Mouse (Mus musculus) intestine, embryonic 16.5 days (tissue): ENCODE measurements around the gene St6galnac4. TPM values are rescaled to one million over a fixed set of nuclear protein-coding genes. Genes with fewer than 3 reads are reported as not detected.

ENCODE experiments used
- ATAC-seq: fragments of 200-750 bp; cut with Nextera tagmentation; 2 replicates; pipeline ENCODE4 v1.8.0; 2017; ENCODE audit warnings: moderate TSS enrichment, moderate library complexity
- H3K27ac ChIP-seq: fragments of 300-500 bp; sonication (generic); 2 replicates; pipeline ENCODE4 v1.5.1; 2014; ENCODE audit warnings: mild to moderate bottlenecking, low read length
- H3K27me3 ChIP-seq: fragments of 300-500 bp; sonication (generic); replicated peaks from 2 replicates; pipeline ENCODE4 v1.6.1; 2014; ENCODE audit warnings: low read length, control low read depth, mixed read lengths; ENCODE audit not compliant: control insufficient read depth, insufficient read depth
- H3K36me3 ChIP-seq: fragments of 300-500 bp; sonication (generic); 2 replicates; pipeline ENCODE4 v1.6.1; 2014; ENCODE audit warnings: low read length, control low read depth; ENCODE audit not compliant: control insufficient read depth, insufficient read depth
- H3K4me1 ChIP-seq: fragments of 300-500 bp; sonication (generic); 2 replicates; pipeline ENCODE4 v1.6.1; 2014; ENCODE audit warnings: low read length, control low read depth, mixed read lengths; ENCODE audit not compliant: control insufficient read depth, insufficient read depth
- H3K4me2 ChIP-seq: fragments of 300-500 bp; sonication (generic); 2 replicates; pipeline ENCODE4 v1.6.1; 2014; ENCODE audit warnings: low read depth, low read length, control low read depth
- H3K4me3 ChIP-seq: fragments of 300-500 bp; sonication (generic); 2 replicates; pipeline ENCODE4 v1.5.1; 2014; ENCODE audit warnings: mild to moderate bottlenecking, low read length
- H3K9ac ChIP-seq: fragments of 300-500 bp; sonication (generic); 2 replicates; pipeline ENCODE4 v1.6.1; 2014; ENCODE audit warnings: low read depth, low read length
- H3K9me3 ChIP-seq: fragments of 300-500 bp; sonication (generic); 2 replicates; pipeline ENCODE4 v1.6.1; 2016; ENCODE audit warnings: low read length, control low read depth; ENCODE audit not compliant: control insufficient read depth
- WGBS: fragments of 180-500 bp; shearing (Covaris S2); extraction: QIAGEN DNeasy Blood & Tissue Kit; methylation state at CpG from one replicate; pipeline ENCODE4 v1.1.7; 2014; 5-methylcytosine and 5-hydroxymethylcytosine counted together
- polyA plus RNA-seq: library from polyadenylated mRNA; unstranded; fragments of >200 nt; fragmentation: Nextera tagmentation; extraction: Ambion mirVana; gene quantifications from 2 replicates; pipeline ENCODE4 v1.2.1, GENCODE M21; 2015

St6galnac4 gene
- polyA plus RNA-seq, 1 experiment from 2014 or later: 16.5 TPM

GRCm38 (mm10) chr2:32566536-32567063, 20.3 kb upstream of the St6galnac4 start:
- WGBS: 33% methylated on average over 4 of the region's 4 CpGs
- ATAC-seq: peak; percentile 27; the same call in 1 of the 2 replicates

GRCm38 (mm10) chr2:32568149-32568548, 18.7 kb upstream of the St6galnac4 start:
- Histone ChIP-seq H3K4me3 (no peak overlapping the region), H3K4me1 (peaks cover 8% of the 10 kb centered on the region), H3K9ac (0 out of 2 replicates have a peak overlapping the region, but pooled peaks have one; percentile 14), H3K36me3 (peaks cover 18% of the 10 kb centered on the region), H3K4me2 (no peak overlapping the region), H3K9me3 (no peaks in the 10 kb centered on the region), H3K27ac (no peak overlapping the region), H3K27me3 (no peaks in the 10 kb centered on the region)
- no peak for ATAC-seq
- WGBS: 58% methylated on average over 5 of the region's 5 CpGs

More at GRCm38 (mm10) chr2:32566536-32567063, 20.3 kb upstream of the St6galnac4 start:
- Histone ChIP-seq H3K27me3 (no peaks in the 10 kb centered on the region), H3K9ac (no peak overlapping the region), H3K4me1 (peaks cover 4% of the 10 kb centered on the region), H3K4me3 (no peak overlapping the region), H3K36me3 (peaks cover 18% of the 10 kb centered on the region), H3K9me3 (no peaks in the 10 kb centered on the region), H3K4me2 (no peak overlapping the region), H3K27ac (no peak overlapping the region; the same call in 1 of the 2 replicates)

GRCm38 (mm10) chr2:32568941-32569340, 18.0 kb upstream of the St6galnac4 start:
- ATAC-seq: no peak
- H3K9ac ChIP-seq: no peak overlapping the region
- no peaks in the 10 kb centered on the region for H3K27me3 ChIP-seq
- H3K9me3 ChIP-seq: no peaks in the 10 kb centered on the region
- H3K36me3 ChIP-seq: peaks cover 18% of the 10 kb centered on the region
- no peak overlapping the region for H3K4me2 ChIP-seq
- H3K27ac ChIP-seq: no peak overlapping the region
- WGBS: 86% methylated on average over 3 of the region's 3 CpGs
- peaks cover 8% of the 10 kb centered on the region for H3K4me1 ChIP-seq
- H3K4me3 ChIP-seq: no peak overlapping the region

DNA sequence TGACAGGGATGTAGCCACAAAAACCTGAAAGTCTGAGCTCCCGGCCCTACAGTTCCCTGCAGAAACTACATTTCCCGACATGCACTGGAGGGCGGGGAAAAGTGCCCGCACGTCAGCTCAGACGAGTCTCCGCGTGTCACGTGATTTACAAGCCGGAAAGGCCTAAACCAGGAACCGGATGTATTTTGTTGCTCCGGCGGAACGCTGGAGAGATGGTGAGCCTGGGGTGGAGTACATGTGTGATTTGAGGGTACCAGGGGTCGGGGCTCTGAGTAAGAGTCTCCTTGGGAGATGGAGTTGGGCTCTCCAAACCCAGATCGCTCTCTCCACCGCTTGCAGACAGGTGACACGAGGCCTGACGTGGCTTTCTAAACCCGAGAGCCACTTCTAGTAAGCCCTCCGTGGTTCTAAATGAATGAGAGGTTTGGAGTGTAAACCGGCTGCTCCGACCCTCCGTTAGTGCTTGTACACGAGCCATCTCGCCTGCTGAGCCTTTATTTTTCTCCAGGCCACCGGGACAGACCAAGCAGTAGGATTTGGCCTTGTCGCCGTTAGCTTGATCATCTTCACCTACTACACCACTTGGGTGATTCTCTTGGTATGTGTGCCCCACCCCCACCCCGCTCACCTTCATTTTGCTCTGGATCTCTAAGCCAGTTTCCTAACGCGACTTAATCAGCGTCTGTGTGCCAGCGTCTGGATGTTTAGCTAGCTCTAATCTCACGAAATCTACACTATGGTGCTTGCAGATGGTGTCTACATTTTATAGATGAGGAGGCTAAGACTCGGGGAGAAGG, 16.0 kb upstream of the St6galnac4 start, which contains the start of gene Dpm2:
TSS of gene Dpm2 (plus strand) at position 161 of the 797 bp plus-strand sequence.
- Histone ChIP-seq H3K4me1 (peaks cover 21% of the 10 kb centered on the region), H3K9ac (peak within 1 kb of the TSS; percentile 81), H3K27me3 (no peaks in the 10 kb centered on the region), H3K36me3 (peaks cover 15% of the 10 kb centered on the region), H3K9me3 (no peaks in the 10 kb centered on the region), H3K4me3 (peak within 1 kb of the TSS; percentile 66), H3K27ac (peak within 1 kb of the TSS; percentile 33; the same call in 1 of the 2 replicates), H3K4me2 (peak within 1 kb of the TSS; percentile 87)
- ATAC-seq: peak; percentile 86
- WGBS: 2% methylated on average over 36 of the region's 36 CpGs

GRCm38 (mm10) chr2:32572196-32572595, 14.7 kb upstream of the St6galnac4 start:
- no peak overlapping the region for H3K4me3 ChIP-seq
- WGBS: 93% methylated on average over 11 of the region's 11 CpGs
- no peak overlapping the region for H3K4me2 ChIP-seq
- H3K9ac ChIP-seq: 0 out of 2 replicates have a peak overlapping the region, but pooled peaks have one; percentile 81
- no peak for ATAC-seq
- H3K36me3 ChIP-seq: peaks cover 9% of the 10 kb centered on the region; the same call in 1 of the 2 replicates
- no peaks in the 10 kb centered on the region for H3K9me3 ChIP-seq
- H3K4me1 ChIP-seq: peaks cover 22% of the 10 kb centered on the region
- no peaks in the 10 kb centered on the region for H3K27me3 ChIP-seq
- no peak overlapping the region for H3K27ac ChIP-seq

DNA sequence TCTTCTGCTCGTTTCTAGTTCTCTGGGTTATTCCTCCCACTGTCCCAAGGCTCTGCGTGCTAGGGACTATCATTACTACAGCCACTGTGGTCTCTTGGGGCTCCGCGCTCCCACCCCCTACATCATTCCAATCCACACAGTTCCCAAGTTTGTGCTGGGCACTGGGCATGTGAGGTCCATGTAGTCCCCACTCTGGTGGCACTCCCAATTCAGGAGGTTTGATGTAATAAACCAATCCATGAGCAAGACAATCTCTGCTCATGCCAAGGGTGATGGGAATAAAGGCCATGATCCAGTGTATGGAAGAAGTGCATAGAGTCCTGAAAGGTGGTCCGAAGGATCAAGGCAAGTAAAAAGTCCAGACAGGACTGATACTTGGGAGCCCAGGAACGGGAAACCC, 12.4 kb upstream of the St6galnac4 start, which contains the start of gene Pip5kl1:
TSS of gene Pip5kl1 (plus strand) at position 301 of the 400 bp plus-strand sequence.
- Histone ChIP-seq H3K9ac (peak within 1 kb of the TSS; percentile 64), H3K36me3 (no peaks in the 10 kb centered on the region), H3K27ac (no peak within 1 kb of the TSS), H3K4me2 (peak within 1 kb of the TSS; percentile 80), H3K4me3 (peak within 1 kb of the TSS; percentile 37), H3K9me3 (no peaks in the 10 kb centered on the region), H3K27me3 (peaks cover 4% of the 10 kb centered on the region; the same call in 1 of the 2 replicates), H3K4me1 (peaks cover 22% of the 10 kb centered on the region)
- 71% methylated on average over 6 of the region's 6 CpGs for WGBS
- no peak for ATAC-seq

DNA sequence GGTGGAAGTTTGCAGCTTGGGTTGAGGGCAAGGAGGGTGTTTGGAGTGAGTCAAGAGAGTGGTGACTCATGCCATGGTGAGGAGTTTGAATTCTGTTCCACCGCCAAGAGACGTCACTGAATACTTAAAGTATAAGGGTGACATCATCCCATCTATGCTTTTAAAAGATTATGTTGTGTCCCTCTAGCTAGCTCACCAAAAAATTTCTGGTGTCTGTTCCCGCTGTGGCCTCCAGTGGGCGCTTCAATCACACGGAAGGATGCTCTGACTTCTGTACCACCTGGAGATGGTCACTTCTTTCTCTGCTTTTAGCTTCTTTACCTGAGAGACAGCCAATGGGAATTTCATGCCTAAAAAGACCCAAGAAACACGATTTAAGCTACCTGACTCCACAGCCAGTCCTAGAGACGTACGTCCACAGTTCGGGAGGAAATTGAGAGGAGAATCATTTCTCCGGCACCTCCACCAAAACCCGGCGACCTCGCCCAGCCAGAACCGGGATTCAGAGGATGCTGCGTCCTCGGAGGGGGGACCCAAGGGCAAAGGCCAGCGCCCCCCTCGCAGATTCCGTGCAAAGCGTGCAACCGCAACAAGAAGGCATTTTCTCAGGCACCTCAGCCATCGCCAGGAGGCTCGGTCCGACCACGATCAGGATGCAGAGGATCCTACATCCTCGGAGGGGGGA, 11.9 kb upstream of the St6galnac4 start:
- Histone ChIP-seq H3K4me3 (peak overlapping the region; percentile 37), H3K9me3 (no peaks in the 10 kb centered on the region), H3K4me1 (peaks cover 22% of the 10 kb centered on the region), H3K27ac (no peak overlapping the region), H3K27me3 (peaks cover 9% of the 10 kb centered on the region; the same call in 1 of the 2 replicates), H3K36me3 (no peaks in the 10 kb centered on the region), H3K4me2 (peak overlapping the region; percentile 80), H3K9ac (peak overlapping the region; percentile 64)
- 2% methylated on average over 26 of the region's 26 CpGs for WGBS
- no peak for ATAC-seq

DNA sequence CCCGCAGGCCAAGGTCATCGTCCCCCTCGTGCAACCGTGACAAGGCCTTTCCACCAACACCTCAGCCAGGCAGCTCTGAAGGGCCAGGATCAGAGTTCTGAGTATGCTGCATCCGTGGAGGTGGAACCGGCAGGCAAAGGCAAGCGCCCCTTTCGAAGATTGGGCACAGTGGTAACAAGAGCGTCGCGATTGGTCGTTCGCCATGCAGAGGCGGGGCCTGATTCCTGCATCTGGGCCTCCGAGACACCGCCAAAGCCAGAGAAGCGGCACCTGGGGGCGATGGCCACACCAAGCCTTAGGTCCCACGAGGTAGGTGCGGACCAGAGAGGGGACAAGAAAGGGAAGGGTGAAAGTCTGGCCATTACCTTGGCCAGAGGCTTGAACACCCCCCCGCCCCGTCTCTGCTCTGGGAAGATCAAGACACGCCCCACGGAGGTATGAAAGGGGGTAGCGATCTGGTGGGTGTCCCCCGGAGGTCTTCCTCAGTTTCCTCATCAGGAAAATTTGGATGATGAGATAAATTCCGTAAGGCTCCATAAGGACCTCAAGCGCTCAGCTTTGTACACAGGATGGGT, 11.2 kb upstream of the St6galnac4 start, which contains the start of gene 9430097D07Rik:
TSS of gene 9430097D07Rik (minus strand) at position 99 of the 575 bp plus-strand sequence.
- 9% methylated on average over 28 of the region's 28 CpGs for WGBS
- Histone ChIP-seq H3K27me3 (peaks cover 9% of the 10 kb centered on the region; the same call in 1 of the 2 replicates), H3K4me1 (peaks cover 22% of the 10 kb centered on the region), H3K9ac (peak within 1 kb of the TSS; percentile 64), H3K4me2 (peak within 1 kb of the TSS; percentile 80), H3K27ac (no peak within 1 kb of the TSS), H3K4me3 (peak within 1 kb of the TSS; percentile 37), H3K36me3 (no peaks in the 10 kb centered on the region), H3K9me3 (no peaks in the 10 kb centered on the region)
- peak; percentile 17; the same call in 1 of the 2 replicates for ATAC-seq
